Mouse (Mus musculus): ENCODE measurements around the gene Kremen1.

- TF ChIP-seq CTCF (IDR thresholded peaks at IDR 0.05), result no peak
- TF ChIP-seq EP300 (IDR thresholded peaks at IDR 0.05), result no peak
Measured at GRCm38 (mm10) chr11:5163421-5163820, 97.9 kb downstream of the Kremen1 start.
